Comparison of ENCODE assay signal across 8 mouse cellular contexts in the genomic region with DNA sequence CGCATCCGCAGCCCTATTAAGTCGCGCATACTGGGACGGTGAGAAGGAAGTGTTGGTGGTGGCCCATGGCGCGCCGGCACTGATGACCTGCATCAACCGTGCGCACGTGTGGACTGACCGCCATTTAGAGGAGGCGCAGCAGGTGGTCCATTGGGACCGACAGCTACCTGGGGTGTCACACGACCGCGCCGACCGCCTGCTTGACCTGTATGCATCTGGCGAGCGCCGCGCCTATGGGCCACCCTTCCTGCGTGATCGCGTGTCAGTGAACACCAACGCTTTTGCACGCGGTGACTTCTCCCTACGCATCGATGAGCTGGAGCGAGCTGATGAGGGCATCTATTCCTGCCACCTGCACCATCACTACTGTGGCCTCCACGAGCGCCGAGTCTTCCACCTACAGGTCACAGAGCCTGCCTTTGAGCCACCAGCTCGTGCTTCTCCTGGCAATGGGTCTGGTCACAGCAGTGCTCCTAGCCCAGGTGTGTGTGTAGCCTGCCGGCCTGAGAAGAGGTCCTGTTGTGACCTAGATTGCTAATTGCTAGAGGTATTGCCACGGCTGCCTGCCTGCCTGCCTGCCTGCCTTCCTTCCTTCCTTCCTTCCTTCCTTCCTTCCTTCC. TPM values are rescaled to one million over a fixed set of nuclear protein-coding genes. Genes with fewer than 3 reads are reported as not detected.
A peak's percentile ranks its signal among the peaks of the same experiment; 100 is the strongest.
DNase-seq lines count a peak whose midpoint lies in the region; ATAC-seq lines count a peak whose summit lies in the region.

No protein-coding gene starts in this region.

- H3K9me3 ChIP-seq in heart, embryonic 15.5 days (replicated peaks), result no peaks in the 10 kb centered on the region
- no peaks in the 10 kb centered on the region for H3K9me3 ChIP-seq in forebrain, embryonic 15.5 days

- no peak for DNase-seq in heart, postnatal 14 days
- DNase-seq in left cerebral cortex, adult 11 months (ENCODE audit: low spot score), result no peak
- DNase-seq in right cerebral cortex, adult 18-20 months, result no peak
- DNase-seq in embryo, embryonic 9.5 days (ENCODE audit: extremely low spot score), result no peak

- peaks cover 2% of the 10 kb centered on the region; the same call in 1 of the 2 replicates for H3K36me3 ChIP-seq in heart, embryonic 15.5 days
- no peaks in the 10 kb centered on the region for H3K36me3 ChIP-seq in forebrain, embryonic 15.5 days

- H3K9ac ChIP-seq in heart, embryonic 15.5 days, result no peak overlapping the region; the same call in 1 of the 2 replicates
- H3K9ac ChIP-seq in forebrain, embryonic 15.5 days (replicated peaks), result no peak overlapping the region

- H3K27me3 ChIP-seq in heart, embryonic 15.5 days, result peaks cover 5% of the 10 kb centered on the region; the same call in 1 of the 2 replicates
- peaks cover 13% of the 10 kb centered on the region for H3K27me3 ChIP-seq in forebrain, embryonic 15.5 days

- no peak for ATAC-seq in heart, embryonic 15.5 days (replicated peaks; ENCODE audit: insufficient number of reproducible peaks, insufficient read depth, low FRiP score, low read depth)
- peak; percentile 34 for ATAC-seq in activated CD4-positive, CD25-positive, alpha-beta regulatory T cell, adult 4 months
- ATAC-seq in forebrain, embryonic 15.5 days (replicated peaks), result no peak
- 0 out of 2 replicates have a peak, but pooled peaks have one; percentile 1 for ATAC-seq in megakaryocyte, adult 5-6 weeks (ENCODE audit: poor library complexity, severe bottlenecking)

- H3K4me2 ChIP-seq in heart, embryonic 15.5 days, result peak overlapping the region; percentile 85
- H3K4me2 ChIP-seq in forebrain, embryonic 15.5 days (replicated peaks), result peak overlapping the region; percentile 50; the same call in 1 of the 2 replicates

- peak overlapping the region; percentile 53 for H3K4me3 ChIP-seq in heart, embryonic 15.5 days
- H3K4me3 ChIP-seq in forebrain, embryonic 15.5 days, result peak overlapping the region; percentile 33; the same call in 1 of the 2 replicates

- H3K4me1 ChIP-seq in heart, embryonic 15.5 days (replicated peaks), result peaks cover 47% of the 10 kb centered on the region
- H3K4me1 ChIP-seq in forebrain, embryonic 15.5 days, result peaks cover 25% of the 10 kb centered on the region

- WGBS in heart, embryonic 15.5 days, result 51% methylated on average over 38 of the region's 38 CpGs
- 41% methylated on average over 38 of the region's 38 CpGs for WGBS in forebrain, embryonic 15.5 days

- no peak overlapping the region for H3K27ac ChIP-seq in heart, embryonic 15.5 days
- H3K27ac ChIP-seq in forebrain, embryonic 15.5 days (replicated peaks), result no peak overlapping the region

- intact Hi-C loops in heart, postnatal 14 days (cut with DNase I), result no loop called here

RNA-seq across cellular contexts. Expression of a gene that starts 2.3 kb away (rescaled TPM):
- polyA plus RNA-seq in heart, embryonic 15.5 days (2015; fragmentation: Nextera tagmentation; extraction: Ambion mirVana), result 72.7 and 91.4 TPM in 2 replicates
- total RNA-seq in heart, postnatal 14 days (2021), result 10 to 100 TPM; 46.9 to 58.4 TPM
- polyA plus RNA-seq in activated CD4-positive, CD25-positive, alpha-beta regulatory T cell, adult 4 months (2017; shearing (Covaris generic)), result 1 to 10 TPM; 4.1 to 9.9 TPM
- polyA plus RNA-seq in forebrain, embryonic 15.5 days (2015; fragmentation: Nextera tagmentation; extraction: Ambion mirVana), result 15.0 and 19.0 TPM in 2 replicates
- total RNA-seq in megakaryocyte, adult 5-6 weeks (2015), result not detected in 2 replicates
- 1.2 TPM in 2 replicates for total RNA-seq in megakaryocyte, adult 5-6 weeks (2017)

RNA-seq across cellular contexts. Expression of a gene that starts 5.4 kb away (rescaled TPM):
- polyA plus RNA-seq in heart, embryonic 15.5 days (2015; fragmentation: Nextera tagmentation; extraction: Ambion mirVana), result 8.1 and 12.2 TPM in 2 replicates
- 10 to 100 TPM; 41.1 to 46.6 TPM for total RNA-seq in heart, postnatal 14 days (2021)
- 1 to 10 TPM; 2.1 to 2.7 TPM for polyA plus RNA-seq in activated CD4-positive, CD25-positive, alpha-beta regulatory T cell, adult 4 months (2017; shearing (Covaris generic))
- 10.6 and 23.1 TPM in 2 replicates for polyA plus RNA-seq in forebrain, embryonic 15.5 days (2015; fragmentation: Nextera tagmentation; extraction: Ambion mirVana)
- 9.8 and 10.8 TPM in 2 replicates for total RNA-seq in megakaryocyte, adult 5-6 weeks (2015)
- 10.5 and 11.3 TPM in 2 replicates for total RNA-seq in megakaryocyte, adult 5-6 weeks (2017)

RNA-seq across cellular contexts. Expression of a gene that starts 10.7 kb away (rescaled TPM):
- 121 and 124 TPM in 2 replicates for polyA plus RNA-seq in heart, embryonic 15.5 days (2015; fragmentation: Nextera tagmentation; extraction: Ambion mirVana)
- 10 to 100 TPM; 96.4 to 97.5 TPM for total RNA-seq in heart, postnatal 14 days (2021)
- polyA plus RNA-seq in activated CD4-positive, CD25-positive, alpha-beta regulatory T cell, adult 4 months (2017; shearing (Covaris generic)), result 100 to 1,000 TPM; 216 TPM
- 127 and 130 TPM in 2 replicates for polyA plus RNA-seq in forebrain, embryonic 15.5 days (2015; fragmentation: Nextera tagmentation; extraction: Ambion mirVana)
- total RNA-seq in megakaryocyte, adult 5-6 weeks (2015), result 99.7 and 101 TPM in 2 replicates
- 131 and 143 TPM in 2 replicates for total RNA-seq in megakaryocyte, adult 5-6 weeks (2017)

RNA-seq across cellular contexts. Expression of a gene that starts 21.4 kb away (rescaled TPM):
- polyA plus RNA-seq in heart, embryonic 15.5 days (2015; fragmentation: Nextera tagmentation; extraction: Ambion mirVana), result 0.14 TPM in 2 replicates
- under 1 TPM; 0.26 to 0.32 TPM for total RNA-seq in heart, postnatal 14 days (2021)
- polyA plus RNA-seq in activated CD4-positive, CD25-positive, alpha-beta regulatory T cell, adult 4 months (2017; shearing (Covaris generic)), result under 1 TPM; 0.16 to 0.25 TPM
- 0.64 and 0.73 TPM in 2 replicates for polyA plus RNA-seq in forebrain, embryonic 15.5 days (2015; fragmentation: Nextera tagmentation; extraction: Ambion mirVana)
- 0.93 and 1.4 TPM in 2 replicates for total RNA-seq in megakaryocyte, adult 5-6 weeks (2015)
- total RNA-seq in megakaryocyte, adult 5-6 weeks (2017), result 0.66 and 1.1 TPM in 2 replicates

RNA-seq across cellular contexts. Expression of a gene that starts 27.5 kb away (rescaled TPM):
- polyA plus RNA-seq in heart, embryonic 15.5 days (2015; fragmentation: Nextera tagmentation; extraction: Ambion mirVana), result 7.8 and 10.3 TPM in 2 replicates
- total RNA-seq in heart, postnatal 14 days (2021), result 10 to 100 TPM in 1 of 2 experiments, 1 to 10 TPM in 1; 9.9 to 10.6 TPM
- polyA plus RNA-seq in activated CD4-positive, CD25-positive, alpha-beta regulatory T cell, adult 4 months (2017; shearing (Covaris generic)), result 10 to 100 TPM; 17.7 to 18.0 TPM
- 20.5 and 22.9 TPM in 2 replicates for polyA plus RNA-seq in forebrain, embryonic 15.5 days (2015; fragmentation: Nextera tagmentation; extraction: Ambion mirVana)
- total RNA-seq in megakaryocyte, adult 5-6 weeks (2015), result 9.1 and 11.7 TPM in 2 replicates
- total RNA-seq in megakaryocyte, adult 5-6 weeks (2017), result 8.8 and 14.1 TPM in 2 replicates

Comparison
In these comparisons a context has a peak if more than half of its experiments do, and no peak if none do; other contexts are left out.
1. ATAC-seq: peak in activated CD4-positive, CD25-positive, alpha-beta regulatory T cell, adult 4 months (single experiment) and megakaryocyte, adult 5-6 weeks (single experiment); none in heart, embryonic 15.5 days (single experiment) and forebrain, embryonic 15.5 days (single experiment).